Mouse (Mus musculus) lung, postnatal 0 days (tissue): ENCODE measurements at regions not wholly inside any gene's neighbourhood (a gene's known extent, or its start where the extent isn't known, plus 50 kb on each side); places are given as distances from the start of the nearest gene placed in this dataset.

Experiments
- ATAC-seq: fragments of 200-750 bp; cut with Nextera tagmentation; 2 replicates; pipeline ENCODE4 v1.8.0; 2017; ENCODE audit warnings: moderate library complexity
- DNase-seq: peaks from one replicate; pipeline ENCODE4 v3.0.0-alpha.2; 2016; ENCODE audit warnings: low spot score
- H3K27ac ChIP-seq: fragments of 300-500 bp; sonication (generic); 2 replicates; pipeline ENCODE4 v1.5.1; 2014; ENCODE audit warnings: antibody characterized with exemption, mild to moderate bottlenecking, low read length, mixed read lengths
- H3K27me3 ChIP-seq: fragments of 300-500 bp; sonication (generic); replicated peaks from 2 replicates; pipeline ENCODE4 v1.6.1; 2014; ENCODE audit warnings: low read length, mixed read lengths; ENCODE audit not compliant: insufficient read depth
- H3K36me3 ChIP-seq: fragments of 300-500 bp; sonication (generic); 2 replicates; pipeline ENCODE4 v1.6.1; 2014; ENCODE audit warnings: low read length, mixed read lengths; ENCODE audit not compliant: insufficient read depth
- H3K4me1 ChIP-seq: fragments of 300-500 bp; sonication (generic); 2 replicates; pipeline ENCODE4 v1.6.1; 2014; ENCODE audit warnings: antibody characterized with exemption, low read depth, low read length, mixed read lengths; ENCODE audit not compliant: insufficient read depth
- H3K4me2 ChIP-seq: fragments of 300-500 bp; sonication (generic); replicated peaks from 2 replicates; pipeline ENCODE4 v1.6.1; 2014; ENCODE audit warnings: low read depth, mild to moderate bottlenecking, low read length, moderate library complexity, mixed read lengths
- H3K4me3 ChIP-seq: fragments of 300-500 bp; sonication (generic); 2 replicates; pipeline ENCODE4 v1.5.1; 2014; ENCODE audit warnings: low read depth, low read length
- H3K9ac ChIP-seq: fragments of 300-500 bp; sonication (generic); replicated peaks from 2 replicates; pipeline ENCODE4 v1.6.1; 2014; ENCODE audit warnings: low read depth, mild to moderate bottlenecking
- H3K9me3 ChIP-seq: fragments of 300-500 bp; sonication (generic); 2 replicates; pipeline ENCODE4 v1.6.1; 2016; ENCODE audit warnings: low read length, mixed read lengths
- CTCF ChIP-seq: IDR thresholded peaks from 2 replicates; pipeline ENCODE4 v1.5.1; 2016; ENCODE audit warnings: antibody characterized with exemption, mild to moderate bottlenecking
- EP300 ChIP-seq: IDR thresholded peaks from 2 replicates; pipeline ENCODE4 v1.6.1; 2016; ENCODE audit warnings: antibody characterized with exemption, mild to moderate bottlenecking, control low read depth
- WGBS: fragments of 180-500 bp; shearing (Covaris S2); extraction: QIAGEN DNeasy Blood & Tissue Kit; methylation state at CpG from one replicate; pipeline ENCODE4 v1.1.7; 2014; 5-methylcytosine and 5-hydroxymethylcytosine counted together

DNA sequence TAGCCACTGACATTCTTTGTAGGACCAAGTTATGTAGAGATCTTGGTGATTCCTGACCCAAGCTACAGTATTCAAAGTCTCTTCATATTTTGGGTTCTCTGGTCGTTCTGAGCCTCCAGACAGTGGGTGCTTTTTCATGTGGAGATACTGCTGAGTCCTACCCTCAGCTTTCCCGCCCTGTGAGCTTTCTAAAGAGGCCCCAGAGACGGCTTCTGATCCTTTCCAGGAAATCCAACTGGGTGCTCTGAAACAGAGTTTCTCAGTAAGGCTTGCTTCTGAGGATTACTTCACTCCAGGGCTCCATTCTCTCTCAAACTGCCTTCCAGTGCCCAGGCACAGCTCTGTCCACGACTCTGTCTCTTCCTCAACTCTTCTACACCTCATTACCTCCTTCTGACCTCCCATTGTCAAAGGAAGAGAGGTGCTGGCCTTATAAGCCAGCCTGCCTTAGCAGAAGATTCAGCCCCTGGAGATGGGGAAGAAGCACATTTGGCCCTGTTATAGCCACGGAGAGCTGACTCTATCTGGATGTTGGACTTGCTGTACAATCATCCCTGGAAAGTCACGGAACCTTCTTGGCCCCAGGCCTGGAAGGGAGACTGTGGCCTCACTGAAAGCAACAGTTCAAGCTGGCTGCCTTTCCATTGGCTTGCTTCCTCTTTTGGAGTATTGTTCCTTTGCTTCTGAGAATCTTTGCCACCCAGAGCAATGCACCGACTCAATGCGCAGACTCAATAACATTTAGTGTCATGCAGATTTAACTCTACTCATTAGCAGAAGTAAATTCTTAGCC lies 1306.9 kb upstream of the A1bg start:
- Histone ChIP-seq H3K9me3 (no peaks in the 10 kb centered on the region), H3K4me1 (no peaks in the 10 kb centered on the region), H3K4me3 (no peak overlapping the region), H3K27ac (no peak overlapping the region), H3K9ac (no peak overlapping the region), H3K4me2 (no peak overlapping the region), H3K36me3 (no peaks in the 10 kb centered on the region), H3K27me3 (no peaks in the 10 kb centered on the region)
- no peak for TF ChIP-seq CTCF
- TF ChIP-seq EP300 = no peak
- WGBS = 69% methylated on average over 8 of the region's 8 CpGs
- DNase-seq (no peak), ATAC-seq (no peak)

DNA sequence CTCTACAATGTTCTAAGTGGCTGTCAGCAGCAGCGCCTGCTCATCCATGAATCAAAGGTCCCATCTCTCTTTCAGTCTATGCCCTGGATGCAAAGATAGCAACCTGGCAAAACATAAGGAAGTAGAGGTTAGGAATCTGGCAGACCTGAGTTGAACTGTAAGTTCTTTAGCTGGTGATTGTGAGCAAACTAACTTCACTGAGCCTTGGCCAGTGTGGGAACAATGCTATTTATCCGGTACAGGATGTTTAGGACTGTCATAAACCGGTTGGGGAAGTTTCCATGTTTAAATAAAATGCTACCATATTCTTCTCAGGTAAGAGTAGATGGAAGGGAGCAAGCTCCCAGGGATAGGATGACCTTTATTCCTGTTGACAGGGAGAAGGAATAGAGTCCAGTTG lies 1306.2 kb upstream of the A1bg start:
- no peaks in the 10 kb centered on the region for H3K4me1 ChIP-seq
- DNase-seq (no peak), ATAC-seq (no peak)
- no peak overlapping the region for H3K27ac ChIP-seq
- no peak overlapping the region for H3K4me3 ChIP-seq
- H3K27me3 ChIP-seq = no peaks in the 10 kb centered on the region
- no peak overlapping the region for H3K4me2 ChIP-seq
- H3K9me3 ChIP-seq = no peaks in the 10 kb centered on the region
- H3K36me3 ChIP-seq = no peaks in the 10 kb centered on the region
- no peak overlapping the region for H3K9ac ChIP-seq
- WGBS = 77% methylated on average over 3 of the region's 3 CpGs
- TF ChIP-seq CTCF (no peak), EP300 (no peak)

DNA sequence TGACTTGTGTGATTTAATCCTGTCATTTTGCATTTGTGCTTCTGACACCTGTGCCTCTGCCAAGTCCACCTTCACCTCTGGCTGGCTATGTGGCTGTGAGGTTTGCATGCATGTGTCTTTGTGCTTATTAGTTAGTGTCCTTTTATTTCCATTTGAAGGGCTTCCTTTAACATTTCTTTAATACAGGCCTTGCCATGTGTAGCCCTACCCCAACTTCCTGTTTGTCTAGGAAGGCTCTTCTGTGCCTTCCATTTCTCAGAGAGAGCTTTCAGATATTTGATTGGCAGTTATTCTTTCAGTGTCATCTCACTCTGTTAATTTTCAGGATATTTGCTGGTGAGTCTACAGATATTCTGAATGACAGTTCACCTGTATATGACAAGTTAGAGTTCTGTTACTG lies 1302.0 kb upstream of the A1bg start:
- no peak overlapping the region for H3K27ac ChIP-seq
- H3K36me3 ChIP-seq = no peaks in the 10 kb centered on the region
- H3K9ac ChIP-seq = no peak overlapping the region
- no peaks in the 10 kb centered on the region for H3K9me3 ChIP-seq
- ATAC-seq = no peak
- H3K4me3 ChIP-seq = no peak overlapping the region
- DNase-seq = no peak
- H3K4me1 ChIP-seq = no peaks in the 10 kb centered on the region
- no peaks in the 10 kb centered on the region for H3K27me3 ChIP-seq
- TF ChIP-seq EP300 (no peak), CTCF (no peak)
- no peak overlapping the region for H3K4me2 ChIP-seq

DNA sequence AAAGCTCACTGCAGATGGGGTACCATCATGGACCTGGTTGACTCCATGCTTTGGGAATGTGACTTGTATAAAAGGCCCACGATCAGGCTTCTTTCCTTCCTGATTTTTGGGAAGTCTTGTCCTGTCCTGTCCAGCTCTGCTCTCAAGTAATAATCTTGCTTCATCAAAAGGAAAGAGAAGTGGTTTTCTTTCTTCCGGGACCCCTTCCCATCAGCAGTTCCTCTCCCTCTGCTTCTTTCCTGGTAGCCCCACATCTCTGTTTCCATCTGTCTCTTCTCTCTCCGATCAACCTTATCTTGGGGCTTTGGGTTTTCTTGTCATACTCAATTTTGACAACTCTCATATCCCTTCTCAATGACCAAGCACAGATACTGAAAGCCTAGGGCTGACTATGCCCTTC lies 1301.4 kb upstream of the A1bg start:
- Histone ChIP-seq H3K9ac (no peak overlapping the region), H3K27me3 (no peaks in the 10 kb centered on the region), H3K4me2 (no peak overlapping the region), H3K9me3 (no peaks in the 10 kb centered on the region), H3K27ac (no peak overlapping the region), H3K4me1 (no peaks in the 10 kb centered on the region), H3K4me3 (no peak overlapping the region), H3K36me3 (no peaks in the 10 kb centered on the region)
- WGBS = 88% methylated on average over 3 of the region's 3 CpGs
- TF ChIP-seq EP300 (no peak), CTCF (no peak)
- no peak for ATAC-seq
- DNase-seq = no peak

DNA sequence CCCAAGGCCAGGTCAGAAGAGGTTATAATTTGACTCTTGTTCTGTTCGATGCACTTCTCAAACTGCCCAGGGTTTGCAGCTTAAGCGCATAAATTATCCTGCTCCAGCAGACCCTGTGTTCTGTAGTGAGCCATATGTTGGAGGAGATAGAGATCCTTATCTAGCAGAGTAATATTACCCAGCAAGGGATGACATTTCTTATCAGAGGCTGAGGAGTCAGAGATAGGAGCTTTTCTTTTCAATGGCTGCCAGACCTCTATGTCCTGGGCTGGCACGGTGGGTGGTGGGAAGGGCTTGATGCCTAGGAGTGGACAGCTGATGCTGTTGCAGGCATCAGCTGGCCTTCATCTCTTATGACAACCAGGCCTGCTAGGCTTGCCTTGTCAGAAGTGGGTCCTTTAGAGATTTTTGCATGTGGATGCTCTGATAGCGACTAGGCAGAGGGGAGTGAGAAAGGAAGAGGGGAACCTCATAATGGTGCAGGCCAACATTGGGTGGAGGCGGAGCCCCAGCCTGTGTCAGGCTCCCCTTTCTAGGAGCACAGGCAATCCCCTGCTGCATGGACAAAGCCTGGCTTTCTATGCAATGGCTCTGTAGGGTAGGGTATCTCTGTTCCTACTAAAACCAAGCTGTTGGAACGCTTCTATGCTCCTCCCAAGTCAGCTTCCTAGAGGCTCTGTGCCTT lies 1300.5 kb upstream of the A1bg start:
- H3K27me3 ChIP-seq = no peaks in the 10 kb centered on the region
- no peak overlapping the region for H3K4me3 ChIP-seq
- no peaks in the 10 kb centered on the region for H3K36me3 ChIP-seq
- no peak overlapping the region for H3K9ac ChIP-seq
- H3K4me1 ChIP-seq = no peaks in the 10 kb centered on the region
- 73% methylated on average over 6 of the region's 6 CpGs for WGBS
- no peak for ATAC-seq
- no peaks in the 10 kb centered on the region for H3K9me3 ChIP-seq
- no peak for DNase-seq
- H3K4me2 ChIP-seq = no peak overlapping the region
- TF ChIP-seq CTCF (no peak), EP300 (no peak)
- no peak overlapping the region for H3K27ac ChIP-seq

DNA sequence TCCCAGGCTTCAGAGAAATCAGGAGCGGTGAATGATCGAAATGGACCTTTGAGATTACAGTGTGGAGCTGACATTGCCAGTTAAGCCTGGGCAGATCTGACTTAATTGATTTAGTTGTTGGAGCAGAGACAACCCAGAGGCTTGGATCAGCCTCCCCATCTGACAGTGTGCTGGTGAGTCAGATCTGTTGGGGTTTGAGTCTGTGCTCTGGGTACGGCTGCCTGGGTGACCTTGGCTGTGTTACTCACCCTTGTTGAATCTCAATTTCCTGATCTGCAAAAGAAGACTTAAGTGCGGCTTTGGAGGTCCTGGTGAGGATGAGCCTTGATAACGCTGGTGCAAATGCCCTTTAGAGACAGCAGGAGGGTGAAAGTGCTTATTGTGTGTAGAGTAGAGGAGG lies 1299.9 kb upstream of the A1bg start:
- H3K27ac ChIP-seq = no peak overlapping the region
- H3K4me2 ChIP-seq = no peak overlapping the region
- no peak overlapping the region for H3K9ac ChIP-seq
- no peak for ATAC-seq
- H3K4me1 ChIP-seq = no peaks in the 10 kb centered on the region
- no peaks in the 10 kb centered on the region for H3K9me3 ChIP-seq
- H3K36me3 ChIP-seq = no peaks in the 10 kb centered on the region
- no peaks in the 10 kb centered on the region for H3K27me3 ChIP-seq
- no peak for DNase-seq
- TF ChIP-seq EP300 (no peak), CTCF (no peak)
- WGBS = 73% methylated on average over 5 of the region's 5 CpGs
- H3K4me3 ChIP-seq = no peak overlapping the region
